ENCODE assay signal across 29 mouse cellular contexts in the genomic region with DNA sequence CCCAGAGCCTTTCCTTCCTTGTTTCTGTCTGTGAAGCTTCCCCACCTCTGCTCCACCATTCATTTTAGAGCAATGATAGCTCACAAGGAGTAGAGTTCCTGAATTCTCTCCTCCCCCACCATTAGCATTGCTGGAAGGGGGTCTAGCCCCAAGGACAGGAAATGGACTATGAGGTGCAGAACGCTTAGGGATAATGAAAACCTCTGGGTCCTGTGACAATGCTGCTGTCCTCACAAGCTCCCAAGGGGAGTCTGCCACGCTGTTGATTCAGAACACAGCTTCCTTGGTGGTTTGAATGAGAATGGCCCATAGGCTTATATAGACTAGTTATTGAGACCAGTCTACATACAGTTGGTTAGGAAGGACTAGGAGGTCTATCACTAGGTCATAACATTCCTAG. TPM values are rescaled to one million over a fixed set of nuclear protein-coding genes. Genes with fewer than 3 reads are reported as not detected.
DNase-seq lines count a peak whose midpoint lies in the region; ATAC-seq and TF ChIP-seq lines count a peak whose summit lies in the region.
"Had no signal": no experiment of that assay in that cellular context is flagged by ENCODE, and none has a peak within 500 bp of the region (broad histone marks: within the 10 kb centered on the region; RNA-seq: fewer than 3 reads in every experiment).

No protein-coding gene starts in this region.

- H3K36me3 ChIP-seq in intestine, postnatal 0 days (ENCODE audit: control insufficient read depth, insufficient read depth), result no peaks in the 10 kb centered on the region
- H3K36me3 ChIP-seq: embryonic facial prominence, embryonic 10.5 days; embryonic facial prominence, embryonic 13.5 days; forebrain, embryonic 12.5 days; heart, embryonic 10.5 days; heart, embryonic 13.5 days had no signal

- H3K4me2 ChIP-seq in intestine, postnatal 0 days (replicated peaks; ENCODE audit: low read depth), result 0 out of 2 replicates have a peak overlapping the region, but pooled peaks have one; percentile 3
- H3K4me2 ChIP-seq: embryonic facial prominence, embryonic 13.5 days; forebrain, embryonic 12.5 days; heart, embryonic 13.5 days; hindbrain, embryonic 14.5 days had no signal

- no peaks in the 10 kb centered on the region for H3K9me3 ChIP-seq in intestine, postnatal 0 days (ENCODE audit: control insufficient read depth)
- H3K9me3 ChIP-seq: embryonic facial prominence, embryonic 10.5 days; embryonic facial prominence, embryonic 13.5 days; forebrain, embryonic 12.5 days; heart, embryonic 10.5 days; heart, embryonic 13.5 days had no signal

- peak overlapping the region; percentile 30; the same call in 1 of the 2 replicates for H3K27ac ChIP-seq in intestine, postnatal 0 days (ENCODE audit: low read depth, low read length)
- H3K27ac ChIP-seq: embryonic facial prominence, embryonic 10.5 days; embryonic facial prominence, embryonic 13.5 days; forebrain, embryonic 12.5 days; gastrocnemius, adult 2 months; heart, adult 2 months; heart, embryonic 10.5 days; heart, embryonic 13.5 days; hindbrain, embryonic 14.5 days; hindbrain, postnatal 0 days had no signal

- H3K4me3 ChIP-seq in intestine, postnatal 0 days (ENCODE audit: low read depth, low read length), result no peak overlapping the region
- H3K4me3 ChIP-seq: embryonic facial prominence, embryonic 10.5 days; embryonic facial prominence, embryonic 13.5 days; erythroblast, embryonic 14.5 days; forebrain, embryonic 12.5 days; gastrocnemius, adult 2 months; heart, adult 2 months; heart, embryonic 10.5 days; heart, embryonic 13.5 days had no signal

- no peaks in the 10 kb centered on the region for H3K27me3 ChIP-seq in intestine, postnatal 0 days (replicated peaks; ENCODE audit: control insufficient read depth, insufficient read depth, low read length)
- H3K27me3 ChIP-seq: CH12.LX; embryonic facial prominence, embryonic 13.5 days; forebrain, embryonic 12.5 days; heart, embryonic 13.5 days had no signal

- H3K4me1 ChIP-seq in intestine, postnatal 0 days (replicated peaks; ENCODE audit: control insufficient read depth, insufficient read depth, low read length), result peaks cover 13% of the 10 kb centered on the region; the same call in 1 of the 2 replicates
- H3K4me1 ChIP-seq: embryonic facial prominence, embryonic 13.5 days; forebrain, embryonic 12.5 days; heart, embryonic 13.5 days had no signal

- ATAC-seq in granulocyte monocyte progenitor cell, adult 5-6 weeks (replicated peaks; ENCODE audit: poor library complexity, severe bottlenecking), result 0 out of 2 replicates have a peak, but pooled peaks have one; percentile 7
- no peak for ATAC-seq in intestine, postnatal 0 days
- ATAC-seq: forebrain, embryonic 16.5 days; hindbrain, postnatal 0 days; inflammation-experienced regulatory T-cells, adult 6 months had no signal

- no peak overlapping the region for H3K9ac ChIP-seq in intestine, postnatal 0 days (ENCODE audit: low read depth, low read length)
- H3K9ac ChIP-seq: embryonic facial prominence, embryonic 13.5 days; forebrain, embryonic 12.5 days; heart, embryonic 13.5 days; hindbrain, embryonic 14.5 days had no signal

- no peak for TF ChIP-seq CTCF in intestine, postnatal 0 days (IDR thresholded peaks at IDR 0.05; ENCODE audit: low read depth)

- WGBS in intestine, postnatal 0 days, result 63% methylated on average over 2 of the region's 2 CpGs

- peak; percentile 45 for DNase-seq in ES-CJ7 (ENCODE audit: low read depth, low spot score)
- no peak for DNase-seq in right cerebral cortex, postnatal 14 days
- no peak for DNase-seq in embryo, embryonic 11 days
- no peak for DNase-seq in spleen, postnatal 14 days (ENCODE audit: low spot score in 2 of 2)
- DNase-seq in thymus, postnatal 36 days, result no peak
- DNase-seq: adrenal gland, postnatal 14 days; B cell, adult 2 months; cerebellum, adult 11 months; cerebellum, adult 2 months; cerebellum, adult 9-11 months; cerebellum, postnatal 25 days; gastrocnemius, adult 2 months; gastrocnemius, postnatal 14 days; heart, adult 2 months; heart, postnatal 14 days; heart, postnatal 4 days had no signal

RNA-seq across cellular contexts. Expression of gene Tmem230, which starts 12.3 kb away (rescaled TPM):
- 50.1 and 51.5 TPM in 2 replicates for total RNA-seq in granulocyte monocyte progenitor cell, adult 5-6 weeks (2014; fragmentation: Nextera tagmentation)
- total RNA-seq in granulocyte monocyte progenitor cell, adult 5-6 weeks (2017), result 18.7 and 19.4 TPM in 2 replicates
- 31.2 and 34.3 TPM in 2 replicates for polyA plus RNA-seq in intestine, postnatal 0 days (2015; fragmentation: Nextera tagmentation; extraction: Ambion mirVana)

RNA-seq across cellular contexts. Expression of gene Pcna, which starts 17.8 kb away (rescaled TPM):
- 627 and 644 TPM in 2 replicates for total RNA-seq in granulocyte monocyte progenitor cell, adult 5-6 weeks (2014; fragmentation: Nextera tagmentation)
- 619 and 668 TPM in 2 replicates for total RNA-seq in granulocyte monocyte progenitor cell, adult 5-6 weeks (2017)
- polyA plus RNA-seq in intestine, postnatal 0 days (2015; fragmentation: Nextera tagmentation; extraction: Ambion mirVana), result 105 and 106 TPM in 2 replicates

RNA-seq across cellular contexts. Expression of gene Cds2, which starts 27.7 kb away (rescaled TPM):
- total RNA-seq in granulocyte monocyte progenitor cell, adult 5-6 weeks (2014; fragmentation: Nextera tagmentation), result 8.7 and 22.5 TPM in 2 replicates
- 7.0 and 9.7 TPM in 2 replicates for total RNA-seq in granulocyte monocyte progenitor cell, adult 5-6 weeks (2017)
- polyA plus RNA-seq in intestine, postnatal 0 days (2015; fragmentation: Nextera tagmentation; extraction: Ambion mirVana), result 16.2 and 17.3 TPM in 2 replicates
